Mouse (Mus musculus): Measurements from ENCODE around the gene Usp33. TPM values are rescaled to one million over a fixed set of nuclear protein-coding genes. Genes with fewer than 3 reads are reported as not detected.
A peak's percentile ranks its signal among the peaks of the same experiment; 100 is the strongest.

Gene Usp33
- polyA plus RNA-seq, 1 experiment, result not detected

GRCm38 (mm10) chr3:152339862-152340557 lies 6.3 kb upstream of the Usp33 start, which contains the start of gene Miga1:
TSS of gene Miga1 (minus strand) at chr3:152340407.
- TF ChIP-seq POLR2A (IDR thresholded peaks at IDR 0.05; ENCODE audit: insufficient read depth, low read depth, low read length) (peak; percentile 81; the same call in 1 of the 2 replicates), CTCF (IDR thresholded peaks at IDR 0.05; ENCODE audit: insufficient read depth, low read depth, low read length) (no peak)
- WGBS, result 2% methylated on average over 54 of the region's 54 CpGs
- Histone ChIP-seq H3K4me3 (ENCODE audit: insufficient read depth, low read depth, low read length) (peak within 1 kb of the TSS; percentile 88), H3K27ac (ENCODE audit: insufficient read depth, low read depth, low read length) (no peak within 1 kb of the TSS; the same call in 1 of the 2 replicates), H3K4me1 (ENCODE audit: control insufficient read depth, insufficient read depth, low read length) (peaks cover 7% of the 10 kb centered on the region)

- 90% methylated on average over 15 of the region's 15 CpGs for WGBS
- Histone ChIP-seq H3K27ac (ENCODE audit: insufficient read depth, low read depth, low read length) (no peak overlapping the region), H3K4me1 (ENCODE audit: control insufficient read depth, insufficient read depth, low read length) (peaks cover 9% of the 10 kb centered on the region), H3K4me3 (ENCODE audit: insufficient read depth, low read depth, low read length) (no peak overlapping the region)
- no peak for TF ChIP-seq POLR2A (IDR thresholded peaks at IDR 0.05; ENCODE audit: insufficient read depth, low read depth, low read length)
- TF ChIP-seq CTCF (IDR thresholded peaks at IDR 0.05; ENCODE audit: insufficient read depth, low read depth, low read length), result no peak
Measured at GRCm38 (mm10) chr3:152342961-152343517, 3.2 kb upstream of the Usp33 start.

- WGBS, result 2% methylated on average over 50 of the region's 54 CpGs
- TF ChIP-seq CTCF (IDR thresholded peaks at IDR 0.05; ENCODE audit: insufficient read depth, low read depth, low read length), result no peak
- no peak for TF ChIP-seq POLR2A (IDR thresholded peaks at IDR 0.05; ENCODE audit: insufficient read depth, low read depth, low read length)
- peaks cover 7% of the 10 kb centered on the region for H3K4me1 ChIP-seq (ENCODE audit: control insufficient read depth, insufficient read depth, low read length)
- peak overlapping the region; percentile 93 for H3K4me3 ChIP-seq (ENCODE audit: insufficient read depth, low read depth, low read length)
- no peak overlapping the region; the same call in 1 of the 2 replicates for H3K27ac ChIP-seq (ENCODE audit: insufficient read depth, low read depth, low read length)
Measured at GRCm38 (mm10) chr3:152346633-152347141, 409 bp downstream of the Usp33 start.

GRCm38 (mm10) chr3:152347227-152347626 lies 949 bp downstream of the Usp33 start:
- TF ChIP-seq POLR2A (IDR thresholded peaks at IDR 0.05; ENCODE audit: insufficient read depth, low read depth, low read length), result no peak
- TF ChIP-seq CTCF (IDR thresholded peaks at IDR 0.05; ENCODE audit: insufficient read depth, low read depth, low read length), result no peak
- H3K27ac ChIP-seq (ENCODE audit: insufficient read depth, low read depth, low read length), result no peak overlapping the region
- H3K4me1 ChIP-seq (ENCODE audit: control insufficient read depth, insufficient read depth, low read length), result peaks cover 7% of the 10 kb centered on the region
- H3K4me3 ChIP-seq (ENCODE audit: insufficient read depth, low read depth, low read length), result peak overlapping the region; percentile 31
- WGBS, result 21% methylated on average over 3 of the region's 3 CpGs

GRCm38 (mm10) chr3:152348011-152348830 lies 1.9 kb downstream of the Usp33 start:
- Histone ChIP-seq H3K4me1 (ENCODE audit: control insufficient read depth, insufficient read depth, low read length) (peaks cover 9% of the 10 kb centered on the region), H3K27ac (ENCODE audit: insufficient read depth, low read depth, low read length) (no peak overlapping the region), H3K4me3 (ENCODE audit: insufficient read depth, low read depth, low read length) (no peak overlapping the region)
- 85% methylated on average over 10 of the region's 10 CpGs for WGBS
- TF ChIP-seq POLR2A (IDR thresholded peaks at IDR 0.05; ENCODE audit: insufficient read depth, low read depth, low read length), result no peak

GRCm38 (mm10) chr3:152350431-152350830 lies 4.2 kb downstream of the Usp33 start:
- WGBS, result 89% methylated on average over 3 of the region's 3 CpGs
- TF ChIP-seq POLR2A (IDR thresholded peaks at IDR 0.05; ENCODE audit: insufficient read depth, low read depth, low read length) (no peak), CTCF (IDR thresholded peaks at IDR 0.05; ENCODE audit: insufficient read depth, low read depth, low read length) (no peak)
- Histone ChIP-seq H3K4me3 (ENCODE audit: insufficient read depth, low read depth, low read length) (no peak overlapping the region), H3K27ac (ENCODE audit: insufficient read depth, low read depth, low read length) (no peak overlapping the region), H3K4me1 (ENCODE audit: control insufficient read depth, insufficient read depth, low read length) (peaks cover 12% of the 10 kb centered on the region)

- Histone ChIP-seq H3K4me3 (ENCODE audit: insufficient read depth, low read depth, low read length) (no peak overlapping the region), H3K27ac (ENCODE audit: insufficient read depth, low read depth, low read length) (no peak overlapping the region), H3K4me1 (ENCODE audit: control insufficient read depth, insufficient read depth, low read length) (peaks cover 12% of the 10 kb centered on the region)
- 83% methylated on average over 5 of the region's 5 CpGs for WGBS
- TF ChIP-seq CTCF (IDR thresholded peaks at IDR 0.05; ENCODE audit: insufficient read depth, low read depth, low read length), result no peak
- TF ChIP-seq POLR2A (IDR thresholded peaks at IDR 0.05; ENCODE audit: insufficient read depth, low read depth, low read length), result no peak
Measured at GRCm38 (mm10) chr3:152350966-152351365, 4.7 kb downstream of the Usp33 start.

GRCm38 (mm10) chr3:152352289-152352688 lies 6.0 kb downstream of the Usp33 start:
- Histone ChIP-seq H3K27ac (ENCODE audit: insufficient read depth, low read depth, low read length) (no peak overlapping the region), H3K4me3 (ENCODE audit: insufficient read depth, low read depth, low read length) (no peak overlapping the region), H3K4me1 (ENCODE audit: control insufficient read depth, insufficient read depth, low read length) (peaks cover 10% of the 10 kb centered on the region)
- TF ChIP-seq POLR2A (IDR thresholded peaks at IDR 0.05; ENCODE audit: insufficient read depth, low read depth, low read length) (no peak), CTCF (IDR thresholded peaks at IDR 0.05; ENCODE audit: insufficient read depth, low read depth, low read length) (no peak)
- 84% methylated on average over 4 of the region's 4 CpGs for whole genome bisulfite sequencing
